Mouse (Mus musculus): ENCODE data around the gene Retreg1. TPM values are rescaled to one million over a fixed set of nuclear protein-coding genes. Genes with fewer than 3 reads are reported as not detected.

Retreg1 gene
- polyA plus RNA-seq, 1 experiment from 2014 or later: 110 TPM

DNA sequence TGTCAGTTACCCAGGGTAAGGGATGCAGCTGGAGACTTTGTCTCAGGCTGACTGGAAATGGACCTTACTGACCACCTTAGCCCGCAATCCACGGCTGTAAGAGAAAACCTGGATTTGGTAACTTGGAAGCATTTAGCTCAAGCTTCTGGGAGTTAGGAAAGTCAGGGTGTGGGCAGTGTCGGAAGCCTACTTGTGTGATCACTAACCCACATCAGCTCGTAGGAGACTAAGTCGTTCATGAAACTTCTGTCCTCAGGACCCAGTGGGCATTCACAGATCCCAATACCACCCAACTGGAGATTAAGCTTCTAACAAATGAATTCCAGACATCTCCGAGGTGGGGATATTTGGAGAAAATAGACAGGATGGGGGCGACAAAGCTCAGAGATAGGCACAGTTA lies 91.4 kb downstream of the Retreg1 start:
- ChIA-PET POLR2A (interaction anchor here (0.6 kb wide), 1 partner anchor 21 kb away, joined by 3 read pairs; no protein-coding TSS in a partner anchor), CTCF (interaction anchor here (0.9 to 1.8 kb wide), 3 partner anchors 9 to 128 kb away, joined by 3 to 6 read pairs (median 4); no protein-coding TSS in a partner anchor)
- DNase-seq (ENCODE audit: low read depth, low spot score): no peak
- no peaks in the 10 kb centered on the region for H3K27me3 ChIP-seq
- no peak for TF ChIP-seq CTCF (IDR thresholded peaks at IDR 0.05)
- ATAC-seq: no peak
- in situ Hi-C loops (cut with MboI; ENCODE audit: low pct_unique_long_range_greater_than_20kb): no loop called here

DNA sequence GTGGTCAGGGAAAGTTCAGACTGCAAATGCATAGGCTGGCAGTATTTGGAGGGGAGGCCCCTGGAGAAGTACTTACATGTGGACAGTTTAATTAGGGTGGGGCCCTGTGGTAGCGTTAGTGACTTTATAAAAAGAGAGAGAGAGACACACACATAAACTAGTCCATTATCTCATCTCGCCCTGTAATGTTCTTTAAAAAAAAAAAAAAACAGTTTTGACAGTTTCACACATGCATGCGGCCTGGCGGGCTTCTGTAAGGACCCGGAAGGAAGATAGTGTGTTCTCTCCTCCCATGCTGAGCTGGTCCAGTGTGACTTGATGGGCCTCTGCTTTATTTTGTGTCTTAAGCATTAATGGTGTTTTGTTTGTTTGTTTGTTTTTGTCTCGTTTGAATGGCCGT lies 95.5 kb downstream of the Retreg1 start:
- ChIA-PET CTCF (interaction anchor here (1.7 kb wide), 1 partner anchor 10 kb away, joined by 3 read pairs; no protein-coding TSS in a partner anchor), POLR2A (no interaction called here)
- no peak for ATAC-seq
- H3K27me3 ChIP-seq: no peaks in the 10 kb centered on the region
- DNase-seq (ENCODE audit: low read depth, low spot score): no peak
- TF ChIP-seq CTCF (IDR thresholded peaks at IDR 0.05): no peak
- in situ Hi-C loops (cut with MboI; ENCODE audit: low pct_unique_long_range_greater_than_20kb): no loop called here

DNA sequence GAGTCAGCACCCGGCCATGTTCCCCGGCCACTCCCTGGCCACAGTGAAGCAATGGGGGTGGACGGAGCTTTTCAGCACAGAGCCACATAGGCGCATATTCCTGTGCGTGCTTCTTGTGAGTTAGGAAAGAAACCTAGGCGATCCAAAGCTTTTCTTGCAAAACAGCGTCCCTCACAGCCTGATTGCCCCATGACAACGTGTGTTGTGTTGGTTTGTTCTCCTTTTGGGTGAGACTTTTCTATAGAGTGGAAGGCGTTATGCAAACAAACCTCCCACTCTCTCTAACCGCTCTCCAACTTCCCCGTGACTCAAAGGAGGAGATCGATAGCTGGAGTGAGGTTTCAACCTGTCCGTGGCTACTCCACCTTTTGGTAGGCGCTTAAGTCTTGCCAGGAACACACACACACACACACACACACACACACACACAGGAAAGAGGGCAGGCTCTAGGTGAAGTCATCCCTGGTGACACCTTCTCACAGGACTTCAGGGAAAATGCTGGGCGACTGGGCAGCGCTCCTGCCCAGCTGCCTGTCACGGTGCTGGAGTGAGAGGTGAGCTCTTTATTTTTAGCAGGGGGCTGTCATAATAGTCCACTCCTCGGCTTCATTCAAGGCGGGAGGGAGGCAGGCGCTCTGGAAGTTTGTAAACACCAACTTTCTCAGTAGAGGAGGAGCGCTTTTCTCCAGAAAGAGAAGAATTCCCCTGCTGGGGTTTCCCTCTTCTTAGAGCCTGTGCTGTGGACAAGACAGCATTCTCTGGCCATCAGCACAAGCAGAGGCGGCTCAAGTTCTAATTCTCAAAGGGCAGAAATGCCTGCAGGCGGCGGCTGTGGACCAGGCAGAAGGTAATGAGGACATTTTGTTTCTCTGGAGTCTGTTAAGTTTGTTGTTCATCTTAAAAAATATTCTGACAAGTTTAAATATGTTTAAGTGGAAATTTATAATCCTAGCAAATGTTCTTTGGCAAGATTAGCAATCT lies 97.7 kb downstream of the Retreg1 start:
- TF ChIP-seq CTCF (IDR thresholded peaks at IDR 0.05): no peak
- in situ Hi-C loops (cut with MboI; ENCODE audit: low pct_unique_long_range_greater_than_20kb): no loop called here
- no peak for ATAC-seq
- no peak for DNase-seq (ENCODE audit: low read depth, low spot score)
- POLR2A ChIA-PET: no interaction called here
- CTCF ChIA-PET: interaction anchor here (1.0 to 2.4 kb wide), 4 partner anchors 9 to 14 kb away, joined by 3 to 7 read pairs (median 4); no protein-coding TSS in a partner anchor
- H3K27me3 ChIP-seq: no peaks in the 10 kb centered on the region

DNA sequence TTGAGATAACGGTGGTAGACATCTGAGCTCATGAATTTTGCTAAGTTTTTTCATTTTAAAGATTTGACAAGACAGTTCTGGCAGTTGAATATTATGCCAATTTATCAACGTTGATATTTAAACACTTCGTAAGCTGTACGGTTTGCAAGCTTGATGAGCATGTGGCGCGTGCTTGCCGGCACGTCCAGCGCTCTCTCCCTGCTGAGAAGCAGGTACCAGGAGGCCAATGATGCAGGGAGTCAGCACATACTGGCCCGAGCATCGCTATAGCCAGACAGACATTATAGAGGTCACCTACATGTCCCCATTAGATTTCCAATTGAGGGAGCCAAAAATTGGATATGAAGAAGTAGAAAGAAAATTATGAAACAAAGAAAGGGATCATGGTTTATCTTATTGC lies 98.5 kb downstream of the Retreg1 start:
- TF ChIP-seq CTCF (IDR thresholded peaks at IDR 0.05): no peak
- DNase-seq (ENCODE audit: low read depth, low spot score) (no peak), ATAC-seq (no peak)
- no peaks in the 10 kb centered on the region for H3K27me3 ChIP-seq
- POLR2A ChIA-PET: no interaction called here
- CTCF ChIA-PET: interaction anchor here (1.0 to 2.4 kb wide), 3 partner anchors 8 to 18 kb away, joined by 4 to 7 read pairs (median 4); no protein-coding TSS in a partner anchor
- in situ Hi-C loops (cut with MboI; ENCODE audit: low pct_unique_long_range_greater_than_20kb): no loop called here

DNA sequence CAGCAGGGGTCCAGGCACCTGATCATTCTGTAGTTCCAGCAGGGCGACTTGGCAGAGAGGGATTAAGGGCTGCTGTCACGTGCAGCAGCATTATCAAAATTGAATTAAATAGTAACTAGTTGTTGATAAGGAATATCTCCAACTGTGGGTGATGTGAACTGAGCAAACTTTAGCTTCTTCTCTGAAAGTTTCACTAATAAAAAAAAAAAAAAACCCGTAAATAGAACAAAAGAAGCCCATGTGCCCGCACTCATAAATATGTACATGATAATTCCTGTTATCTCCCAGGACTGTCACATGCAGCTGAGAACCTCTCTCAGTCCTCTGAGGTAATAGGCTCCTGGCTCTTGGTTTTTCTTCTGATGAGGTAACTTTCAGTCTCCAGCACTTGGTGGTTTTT lies 99.4 kb downstream of the Retreg1 start:
- H3K27me3 ChIP-seq: no peaks in the 10 kb centered on the region
- ATAC-seq (no peak), DNase-seq (ENCODE audit: low read depth, low spot score) (no peak)
- POLR2A ChIA-PET: no interaction called here
- no peak for TF ChIP-seq CTCF (IDR thresholded peaks at IDR 0.05)
- in situ Hi-C loops (cut with MboI; ENCODE audit: low pct_unique_long_range_greater_than_20kb): no loop called here
- CTCF ChIA-PET: interaction anchor here (1.5 to 2.4 kb wide), 3 partner anchors 7 to 17 kb away, joined by 4 to 7 read pairs (median 5); no protein-coding TSS in a partner anchor

DNA sequence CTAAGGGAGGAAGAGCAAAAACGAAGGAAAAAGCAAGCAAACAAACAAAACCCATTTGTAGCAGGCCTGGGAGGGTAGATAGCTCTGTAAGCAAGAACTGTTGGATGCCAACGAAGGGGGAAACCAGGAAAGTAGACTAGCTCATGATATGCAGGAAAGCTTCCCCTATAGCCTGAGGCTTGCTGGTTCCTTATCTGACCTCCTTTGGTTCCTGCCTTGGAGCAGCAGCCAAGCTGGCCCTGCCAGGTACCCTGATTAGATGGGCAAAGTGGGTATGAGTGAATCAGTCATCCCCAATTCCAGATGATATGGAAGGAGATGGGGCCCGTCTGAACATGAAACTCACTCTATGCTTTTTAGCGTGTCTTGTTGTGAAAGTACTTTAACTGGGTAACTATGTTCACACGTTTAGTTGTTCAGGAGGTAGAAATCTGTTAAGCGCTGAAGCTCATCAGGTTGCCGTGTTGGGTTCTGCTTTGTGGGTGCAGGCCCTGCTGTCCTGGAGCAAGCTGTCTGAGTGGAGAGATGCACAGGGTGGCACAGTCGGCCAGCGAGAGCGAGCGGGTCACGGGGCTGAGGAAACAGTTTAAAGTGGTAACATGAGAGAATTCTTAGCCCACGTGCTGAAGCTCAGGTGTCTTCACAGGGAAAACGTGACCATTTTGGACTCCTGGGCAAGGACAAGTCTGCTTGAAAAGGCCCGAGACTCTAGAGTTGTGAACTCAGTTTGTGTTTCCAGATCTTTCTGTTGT lies 100.6 kb downstream of the Retreg1 start:
- no peaks in the 10 kb centered on the region for H3K27me3 ChIP-seq

DNA sequence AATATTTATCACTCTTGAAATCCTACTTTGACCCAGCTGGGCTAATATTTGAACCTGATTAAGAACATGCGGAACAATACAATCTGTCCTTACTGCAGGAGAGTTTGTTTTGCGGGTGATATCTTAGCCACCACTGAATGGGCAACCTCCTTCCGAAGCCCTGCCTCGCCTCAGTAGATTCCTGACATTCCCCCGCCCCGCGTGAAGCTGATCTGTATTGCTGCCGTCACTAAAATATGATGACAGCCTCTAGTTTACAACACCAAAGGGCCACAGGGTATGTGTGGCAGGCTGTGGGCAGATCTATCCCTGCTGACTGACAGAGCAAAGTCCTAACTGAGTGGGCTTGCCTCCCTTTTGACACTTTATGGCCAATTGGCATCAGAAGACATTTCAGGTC lies 102.2 kb downstream of the Retreg1 start:
- DNase-seq (ENCODE audit: low read depth, low spot score) (no peak), ATAC-seq (no peak)
- POLR2A ChIA-PET: no interaction called here
- no peak for TF ChIP-seq CTCF (IDR thresholded peaks at IDR 0.05)
- no peaks in the 10 kb centered on the region for H3K27me3 ChIP-seq
- CTCF ChIA-PET: interaction anchor here (1.1 kb wide), 1 partner anchor 19 kb away, joined by 3 read pairs; no protein-coding TSS in a partner anchor
- in situ Hi-C loops (cut with MboI; ENCODE audit: low pct_unique_long_range_greater_than_20kb): no loop called here

More for the DNA sequence above, 100.6 kb downstream of the Retreg1 start:
- CTCF ChIA-PET: interaction anchor here (1.2 to 1.5 kb wide), 2 partner anchors 10 to 17 kb away, joined by 3 to 5 read pairs; no protein-coding TSS in a partner anchor
- POLR2A ChIA-PET: no interaction called here
- no peak for ATAC-seq
- in situ Hi-C loops (cut with MboI; ENCODE audit: low pct_unique_long_range_greater_than_20kb): no loop called here
- DNase-seq (ENCODE audit: low read depth, low spot score): no peak
- no peak for TF ChIP-seq CTCF (IDR thresholded peaks at IDR 0.05)

DNA sequence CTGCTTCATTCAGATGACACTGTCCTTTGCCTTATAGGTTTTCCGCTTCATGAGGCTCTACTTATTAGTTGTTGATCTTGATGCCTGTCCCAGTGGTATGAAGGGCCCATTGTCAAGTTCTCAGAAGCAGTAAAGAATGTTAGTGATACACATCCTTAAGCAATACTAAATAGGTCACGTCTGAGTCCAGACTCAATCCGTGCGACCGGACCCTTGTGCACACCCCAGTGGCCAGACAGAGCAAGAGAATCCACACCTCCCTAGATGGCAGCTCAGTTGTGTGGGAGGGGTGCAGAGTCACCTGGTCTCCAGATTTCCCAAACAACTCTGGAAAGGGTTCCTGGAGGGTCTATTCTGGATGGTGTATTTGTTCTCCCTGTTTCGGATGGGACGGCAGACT lies 103.5 kb downstream of the Retreg1 start:
- POLR2A ChIA-PET: no interaction called here
- in situ Hi-C loops (cut with MboI; ENCODE audit: low pct_unique_long_range_greater_than_20kb): no loop called here
- ATAC-seq (no peak), DNase-seq (ENCODE audit: low read depth, low spot score) (no peak)
- H3K27me3 ChIP-seq: no peaks in the 10 kb centered on the region
- CTCF ChIA-PET: no interaction called here
- no peak for TF ChIP-seq CTCF (IDR thresholded peaks at IDR 0.05)

DNA sequence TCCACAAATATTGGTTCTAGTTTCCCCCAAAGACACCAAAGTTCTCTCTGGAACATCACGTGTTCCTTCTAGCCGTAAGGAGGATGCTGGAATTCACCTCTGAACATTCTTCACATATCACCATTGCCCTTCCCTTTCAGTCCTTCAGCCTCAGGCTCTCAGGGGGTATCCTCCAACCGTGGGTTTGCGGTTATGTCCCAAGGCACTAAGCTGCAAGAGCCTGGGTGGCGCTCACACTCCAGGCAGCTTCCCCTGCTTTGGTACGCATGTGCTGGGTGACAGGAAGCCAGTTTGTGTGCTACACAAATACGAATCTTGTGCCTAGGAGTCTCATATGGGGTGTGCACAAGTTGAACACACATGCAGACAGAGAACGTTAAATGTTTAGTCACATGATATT lies 104.4 kb downstream of the Retreg1 start:
- in situ Hi-C loops (cut with MboI; ENCODE audit: low pct_unique_long_range_greater_than_20kb): no loop called here
- no peaks in the 10 kb centered on the region for H3K27me3 ChIP-seq
- ATAC-seq (no peak), DNase-seq (ENCODE audit: low read depth, low spot score) (no peak)
- ChIA-PET CTCF (no interaction called here), POLR2A (interaction anchor here (0.6 kb wide), 1 partner anchor 383 kb away, joined by 8 read pairs; no protein-coding TSS in a partner anchor)
- TF ChIP-seq CTCF (IDR thresholded peaks at IDR 0.05): no peak

All from Patski (cell line).